Mouse (Mus musculus): ENCODE results near the gene Psg18. TPM values are rescaled to one million over a fixed set of nuclear protein-coding genes. Genes with fewer than 3 reads are reported as not detected.
A peak's percentile ranks its signal among the peaks of the same experiment; 100 is the strongest.
"Not testable (repeated sequence)": the region's sequence is repeated elsewhere in the genome, so short reads cannot be mapped to it uniquely, and the experiment has no call there.

Gene Psg18
- not detected in 2 replicates for polyA plus RNA-seq (2016; fragmentation: Nextera tagmentation; extraction: Ambion mirVana)

DNA sequence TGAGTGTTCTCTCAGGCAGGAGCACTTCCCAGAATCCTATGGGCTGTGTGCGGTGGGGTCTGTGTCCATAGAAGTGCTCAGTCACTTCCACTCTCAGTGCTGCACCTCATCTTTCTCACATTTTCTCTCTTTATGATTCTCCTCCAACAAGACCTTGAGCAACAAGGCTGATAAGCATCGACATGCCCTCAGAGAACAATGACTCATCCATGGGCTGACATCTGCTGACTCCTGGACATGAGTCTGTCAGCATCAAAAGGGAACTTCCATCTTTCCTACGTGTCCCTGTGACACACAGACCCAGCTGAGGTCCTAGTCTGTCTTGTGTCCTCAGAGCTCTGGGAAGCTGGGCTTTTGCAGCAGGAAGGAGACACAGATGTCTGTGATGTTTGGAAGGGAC lies at the start of gene Psg18:
Psg18 (minus strand) TSS at position 101 of the 400 bp plus-strand sequence.
- H3K4me3 ChIP-seq; H3K27ac ChIP-seq (replicated peaks); H3K36me3 ChIP-seq (replicated peaks); H3K4me1 ChIP-seq; H3K27me3 ChIP-seq (replicated peaks; ENCODE audit: low read depth, poor library complexity, severe bottlenecking); DNase-seq (ENCODE audit: low spot score): not testable (repeated sequence)
- WGBS, result 70% methylated on average over 3 of the region's 3 CpGs
- H3K9me3 ChIP-seq, result peaks cover 55% of the 10 kb centered on the region

DNA sequence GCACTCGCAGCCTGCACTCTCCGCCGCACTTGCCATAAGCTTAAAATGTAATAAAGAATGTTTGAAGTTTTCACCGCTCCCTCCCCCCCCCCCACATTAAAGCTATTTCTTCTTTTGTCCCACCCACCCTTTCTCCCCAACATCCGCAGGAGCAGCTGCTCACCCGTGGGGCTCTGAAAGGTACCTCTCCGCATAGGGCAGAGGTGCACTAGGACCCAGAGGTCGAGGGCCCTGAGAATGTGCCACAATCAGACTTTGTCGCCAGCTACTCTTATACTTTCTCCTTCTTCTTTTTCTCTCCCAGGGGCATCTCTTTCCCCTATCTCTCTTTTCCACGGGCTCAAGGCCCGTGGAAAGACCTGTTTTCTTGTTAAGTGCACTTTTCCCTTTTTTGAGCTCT lies 48.6 kb upstream of the Psg18 start:
- peak; percentile 12 for DNase-seq (ENCODE audit: low spot score)
- 35% methylated on average over 10 of the region's 11 CpGs for WGBS
- peak overlapping the region; percentile 49 for H3K4me3 ChIP-seq
- H3K4me1 ChIP-seq, result no peaks in the 10 kb centered on the region
- H3K36me3 ChIP-seq (replicated peaks), result no peaks in the 10 kb centered on the region
- H3K27me3 ChIP-seq (replicated peaks; ENCODE audit: low read depth, poor library complexity, severe bottlenecking), result no peaks in the 10 kb centered on the region
- H3K27ac ChIP-seq (replicated peaks), result no peak overlapping the region
- peaks cover 27% of the 10 kb centered on the region for H3K9me3 ChIP-seq

DNA sequence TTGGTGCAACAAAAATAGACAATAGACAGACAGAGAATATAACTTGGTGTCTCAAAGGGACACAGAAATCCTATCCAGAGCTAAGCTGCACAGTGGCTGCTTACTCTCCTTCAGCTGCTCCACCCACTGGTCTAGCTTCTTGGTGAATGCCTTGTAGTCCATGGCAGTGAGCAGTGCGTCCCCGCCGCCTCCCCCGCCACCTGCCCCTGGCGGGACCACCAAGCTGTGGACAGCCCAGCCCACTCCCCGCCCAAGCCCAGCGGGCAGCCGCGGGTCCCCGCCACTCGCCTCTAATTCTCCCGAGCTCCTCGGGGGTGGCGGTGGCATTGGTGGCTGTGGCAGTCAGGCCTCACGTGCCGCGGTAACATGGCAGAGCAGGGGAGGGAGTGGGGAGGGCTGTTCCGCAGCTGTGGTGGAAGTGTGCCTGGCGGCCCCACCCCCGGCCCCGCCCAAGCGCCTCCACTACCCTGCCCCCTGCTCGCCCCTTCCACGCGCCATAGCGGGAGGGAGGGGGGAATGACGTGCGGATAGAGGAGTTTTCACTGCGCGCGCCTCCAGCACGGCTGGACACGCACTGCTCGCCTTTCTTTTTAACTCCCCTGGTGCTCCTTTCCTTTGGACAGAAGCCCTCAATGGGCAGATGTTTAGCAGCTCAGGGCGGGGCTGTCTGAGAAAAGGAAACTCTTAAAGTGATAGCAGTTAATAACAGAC lies 47.9 kb upstream of the Psg18 start:
- Histone ChIP-seq H3K27me3 (replicated peaks; ENCODE audit: low read depth, poor library complexity, severe bottlenecking) (no peaks in the 10 kb centered on the region), H3K4me3 (peak overlapping the region; percentile 49), H3K4me1 (no peaks in the 10 kb centered on the region), H3K27ac (replicated peaks) (no peak overlapping the region), H3K36me3 (replicated peaks) (no peaks in the 10 kb centered on the region), H3K9me3 (peaks cover 19% of the 10 kb centered on the region)
- DNase-seq (ENCODE audit: low spot score), result peak; percentile 45
- WGBS, result 40% methylated on average over 35 of the region's 35 CpGs

DNA sequence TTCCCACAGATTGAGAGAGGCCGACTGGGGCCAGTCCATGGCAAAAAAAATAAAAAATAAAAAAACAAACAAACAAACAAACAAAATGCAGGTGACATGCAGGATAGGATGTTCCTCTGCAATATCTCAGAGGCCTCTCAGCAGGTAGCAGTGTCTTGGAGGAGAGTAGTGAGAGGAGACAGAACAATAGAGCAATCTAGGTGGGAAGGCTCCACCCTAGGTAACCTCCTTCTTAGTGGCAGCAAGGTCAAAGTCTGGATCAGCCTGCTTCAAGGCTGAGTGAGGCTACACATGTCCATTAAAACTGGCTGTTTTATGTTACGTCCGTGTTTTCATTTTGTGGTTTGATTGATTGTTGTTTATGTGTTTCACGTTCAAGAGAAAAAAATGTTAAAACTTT lies 36.7 kb upstream of the Psg18 start:
- H3K9me3 ChIP-seq, result peaks cover 24% of the 10 kb centered on the region
- not testable (repeated sequence) for H3K27ac ChIP-seq (replicated peaks)
- 72% methylated on average over 4 of the region's 4 CpGs for WGBS

DNA sequence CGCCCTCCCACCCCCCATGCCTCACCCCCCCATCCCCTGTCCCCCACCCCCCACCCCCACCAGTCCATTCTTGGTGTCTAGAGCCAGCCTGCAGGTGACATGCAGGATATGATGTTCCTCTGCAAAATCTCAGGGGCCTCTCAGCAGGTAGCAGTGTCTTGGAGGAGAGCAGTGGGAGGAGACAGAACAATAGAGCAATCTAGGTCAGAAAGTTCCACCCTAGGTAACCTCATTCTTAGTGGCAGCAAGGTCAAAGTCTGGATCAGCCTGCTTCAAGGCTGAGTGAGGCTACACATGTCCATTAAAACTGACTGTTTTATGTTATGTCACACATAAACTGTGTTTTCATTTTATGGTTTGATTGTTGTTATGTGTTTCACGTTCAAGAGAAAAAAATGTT lies 23.5 kb upstream of the Psg18 start:
- Histone ChIP-seq H3K27ac (replicated peaks) (no peak overlapping the region), H3K4me1 (no peaks in the 10 kb centered on the region), H3K27me3 (replicated peaks; ENCODE audit: low read depth, poor library complexity, severe bottlenecking) (no peaks in the 10 kb centered on the region), H3K4me3 (no peak overlapping the region), H3K36me3 (replicated peaks) (no peaks in the 10 kb centered on the region), H3K9me3 (peaks cover 42% of the 10 kb centered on the region)
- DNase-seq (ENCODE audit: low spot score), result no peak
- WGBS, result 74% methylated on average over 2 of the region's 2 CpGs

More for the DNA sequence above, 36.7 kb upstream of the Psg18 start:
- not testable (repeated sequence) for H3K4me3 ChIP-seq; DNase-seq (ENCODE audit: low spot score); H3K27me3 ChIP-seq (replicated peaks; ENCODE audit: low read depth, poor library complexity, severe bottlenecking); H3K4me1 ChIP-seq; H3K36me3 ChIP-seq (replicated peaks)

DNA sequence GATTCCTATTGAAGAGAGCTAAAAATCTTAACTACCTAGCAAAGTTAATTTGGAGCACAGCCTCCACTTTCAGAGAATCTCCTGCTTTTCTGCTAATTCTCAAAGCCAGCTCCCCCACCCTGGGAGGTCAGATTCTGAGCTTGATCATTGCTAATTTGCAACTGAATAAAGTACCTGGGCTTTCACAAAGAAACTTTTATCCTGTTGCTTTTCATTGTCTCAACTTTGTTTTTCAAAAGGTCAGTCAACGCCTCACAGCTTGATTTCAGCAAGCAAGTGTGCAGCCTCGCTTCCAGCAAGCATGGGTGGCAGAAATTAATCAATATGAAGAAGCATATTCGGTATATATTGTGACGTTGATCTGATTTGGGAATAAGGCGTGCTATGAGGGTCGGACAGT lies 19.4 kb downstream of the Psg18 start:
- WGBS, result 77% methylated on average over 6 of the region's 6 CpGs
- not testable (repeated sequence) for H3K4me1 ChIP-seq; DNase-seq (ENCODE audit: low spot score); H3K4me3 ChIP-seq; H3K36me3 ChIP-seq (replicated peaks); H3K27ac ChIP-seq (replicated peaks); H3K27me3 ChIP-seq (replicated peaks; ENCODE audit: low read depth, poor library complexity, severe bottlenecking)
- peaks cover 41% of the 10 kb centered on the region; the same call in 1 of the 2 replicates for H3K9me3 ChIP-seq

Other genes with a start within 250 kb of the Psg18 start
- not detected in 2 replicates for gene Igfl3, start 178.5 kb downstream of the Psg18 start, polyA plus RNA-seq (2016; fragmentation: Nextera tagmentation; extraction: Ambion mirVana)
- gene Mill1, start 109.7 kb downstream of the Psg18 start, polyA plus RNA-seq (2016; fragmentation: Nextera tagmentation; extraction: Ambion mirVana), result not detected in 2 replicates
- not detected in 2 replicates for gene Psg28, start 77.0 kb upstream of the Psg18 start, polyA plus RNA-seq (2016; fragmentation: Nextera tagmentation; extraction: Ambion mirVana)
- gene Psg26, start 129.2 kb upstream of the Psg18 start, polyA plus RNA-seq (2016; fragmentation: Nextera tagmentation; extraction: Ambion mirVana), result not detected in 2 replicates
- gene Psg25, start 177.3 kb upstream of the Psg18 start, polyA plus RNA-seq (2016; fragmentation: Nextera tagmentation; extraction: Ambion mirVana), result not detected in 2 replicates
- not detected in 2 replicates for gene Psg27, start 212.3 kb upstream of the Psg18 start, polyA plus RNA-seq (2016; fragmentation: Nextera tagmentation; extraction: Ambion mirVana)

All from embryonic facial prominence, embryonic 10.5 days (tissue).